18 mouse cellular contexts compared by ENCODE assay signal in the genomic region with DNA sequence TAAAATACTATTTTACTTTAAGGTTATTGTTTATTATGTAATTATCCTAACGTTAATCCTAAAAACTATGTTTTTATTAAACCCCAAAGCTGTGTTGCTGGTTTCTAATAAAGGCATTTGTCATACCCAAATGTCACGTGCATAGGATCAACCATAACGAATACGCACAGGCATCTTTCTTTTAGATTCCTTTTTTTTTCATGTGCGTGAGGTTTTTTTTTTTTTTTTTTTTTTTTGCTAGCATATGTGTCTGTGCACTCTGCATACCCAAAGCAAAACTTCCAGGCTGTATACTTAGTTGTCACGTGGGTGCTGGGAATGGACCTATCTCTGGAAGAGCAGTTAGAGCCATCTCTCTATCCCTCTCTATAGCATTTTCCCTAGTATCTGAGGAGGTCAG.
"Had no signal": no experiment of that assay in that cellular context is flagged by ENCODE, and none has a peak within 500 bp of the region (broad histone marks: within the 10 kb centered on the region; RNA-seq: fewer than 3 reads in every experiment).

No protein-coding gene starts in this region.

- ATAC-seq: midbrain, embryonic 15.5 days had no signal

- H3K9me3 ChIP-seq: limb, embryonic 10.5 days; limb, embryonic 13.5 days; midbrain, embryonic 15.5 days; neural tube, embryonic 12.5 days; neural tube, embryonic 15.5 days had no signal

- H3K9ac ChIP-seq: limb, embryonic 13.5 days; midbrain, embryonic 15.5 days; neural tube, embryonic 12.5 days had no signal

- DNase-seq: kidney, adult 18-20 months; kidney, adult 9 months; kidney, postnatal 14 days; kidney, postnatal 4 days; lung, adult 2 months; lung, postnatal 14 days; lung, postnatal 4 days; right cerebral cortex, adult 18-20 months; right cerebral cortex, postnatal 14 days; right cerebral cortex, postnatal 4 days; thymus, adult 2 months; thymus, postnatal 4 days had no signal

- H3K27ac ChIP-seq: limb, embryonic 10.5 days; limb, embryonic 13.5 days; midbrain, embryonic 15.5 days; neural tube, embryonic 12.5 days; neural tube, embryonic 15.5 days; stomach, postnatal 0 days had no signal

- H3K27me3 ChIP-seq: limb, embryonic 13.5 days; midbrain, embryonic 15.5 days; neural tube, embryonic 12.5 days; neural tube, embryonic 15.5 days had no signal

- H3K4me3 ChIP-seq: neural tube, embryonic 12.5 days had no signal

- H3K36me3 ChIP-seq: limb, embryonic 10.5 days; midbrain, embryonic 15.5 days; neural tube, embryonic 12.5 days; neural tube, embryonic 15.5 days had no signal
